Mouse (Mus musculus) heart, adult 2 months (tissue): ENCODE measurements around the gene Nedd1. TPM values are rescaled to one million over a fixed set of nuclear protein-coding genes. Genes with fewer than 3 reads are reported as not detected.
A peak's percentile ranks its signal among the peaks of the same experiment; 100 is the strongest.

Source experiments
- DNase-seq, 2 experiments: peaks; one replicate each; pipeline ENCODE4 v3.0.0; 2021
- H3K27ac ChIP-seq: fragments of 200-600 bp; 2 replicates; pipeline ENCODE4 v1.8.1; 2022
- H3K27me3 ChIP-seq: fragments of 200-500 bp; 2 replicates; pipeline ENCODE4 v1.6.1; 2012; ENCODE audit warnings: mild to moderate bottlenecking, low read length, inconsistent platforms, mixed read lengths; ENCODE audit not compliant: control insufficient read depth, insufficient read depth
- H3K36me3 ChIP-seq: fragments of 200-500 bp; 2 replicates; pipeline ENCODE4 v1.6.1; 2012; ENCODE audit warnings: low read length, inconsistent platforms; ENCODE audit not compliant: control insufficient read depth, insufficient read depth
- H3K4me1 ChIP-seq: fragments of 200-500 bp; 2 replicates; pipeline ENCODE4 v1.6.1; 2011; ENCODE audit warnings: low read length; ENCODE audit not compliant: control insufficient read depth, insufficient read depth
- H3K4me3 ChIP-seq: fragments of 200-600 bp; 2 replicates; pipeline ENCODE4 v1.8.1; 2022
- H3K79me2 ChIP-seq: fragments of 200-500 bp; replicated peaks from 2 replicates; pipeline ENCODE4 v1.6.1; 2012; ENCODE audit warnings: mild to moderate bottlenecking, inconsistent platforms, low read length, moderate library complexity, mixed read lengths; ENCODE audit not compliant: control insufficient read depth, insufficient read depth
- H3K9ac ChIP-seq: fragments of 200-500 bp; 2 replicates; pipeline ENCODE4 v1.6.1; 2012; ENCODE audit warnings: low read depth, mild to moderate bottlenecking, control low read depth, inconsistent platforms, low read length, mixed read lengths
- CTCF ChIP-seq: fragments of 200-600 bp; IDR thresholded peaks from 2 replicates; pipeline ENCODE4 v1.8.1; 2022; ENCODE audit warnings: antibody characterized with exemption, mild to moderate bottlenecking, moderate library complexity
- EP300 ChIP-seq: fragments of 200-500 bp; IDR thresholded peaks from 2 replicates; pipeline ENCODE4 v1.6.1; 2011; ENCODE audit warnings: low read depth, low read length, control low read depth; ENCODE audit not compliant: insufficient read depth
- POLR2A ChIP-seq: fragments of 200-500 bp; IDR thresholded peaks from 2 replicates; pipeline ENCODE4 v1.6.1; 2011; ENCODE audit warnings: mild to moderate bottlenecking, low read depth, low read length, control low read depth; ENCODE audit not compliant: insufficient read depth
- WGBS: fragments of 180-500 bp; shearing (Covaris S2); methylation state at CpG from one replicate; pipeline ENCODE4 v1.1.7; 2018; 5-methylcytosine and 5-hydroxymethylcytosine counted together
- intact Hi-C: fragments of 180-260 bp; cut with DNase I; formaldehyde crosslinking; loops from one replicate; pipeline ENCODE4 v1.15.1; 2025
- long read RNA-seq: library from polyadenylated mRNA; stranded (forward); transcript quantifications from one replicate; pipeline ENCODE4 v2.0.0, GENCODE M21; 2021
- polyA plus RNA-seq: library from polyadenylated mRNA; depleted of rRNA; stranded (reverse); fragments of >200 nt; gene quantifications from 2 replicates; pipeline ENCODE4 v1.2.3, GENCODE M21; 2012; rRNA removed
- total RNA-seq, 2 experiments: library from RNA; stranded (reverse); gene quantifications; 2 replicates each; pipeline ENCODE4 v1.2.3; 2021

Nedd1 gene
- total RNA-seq, result 10 to 100 TPM; 23.2 to 28.4 TPM
- polyA plus RNA-seq, result 8.6 and 26.6 TPM in 2 replicates
- long read RNA-seq, transcript Nedd1-201 (15 exons, 3,534 nt), result major isoform, 41 of 44 reads
- long read RNA-seq, partial matches to known transcripts, result 1 of 44 reads
- long read RNA-seq, other reads (novel, unspliced or antisense), result 2 of 44 reads

DNA sequence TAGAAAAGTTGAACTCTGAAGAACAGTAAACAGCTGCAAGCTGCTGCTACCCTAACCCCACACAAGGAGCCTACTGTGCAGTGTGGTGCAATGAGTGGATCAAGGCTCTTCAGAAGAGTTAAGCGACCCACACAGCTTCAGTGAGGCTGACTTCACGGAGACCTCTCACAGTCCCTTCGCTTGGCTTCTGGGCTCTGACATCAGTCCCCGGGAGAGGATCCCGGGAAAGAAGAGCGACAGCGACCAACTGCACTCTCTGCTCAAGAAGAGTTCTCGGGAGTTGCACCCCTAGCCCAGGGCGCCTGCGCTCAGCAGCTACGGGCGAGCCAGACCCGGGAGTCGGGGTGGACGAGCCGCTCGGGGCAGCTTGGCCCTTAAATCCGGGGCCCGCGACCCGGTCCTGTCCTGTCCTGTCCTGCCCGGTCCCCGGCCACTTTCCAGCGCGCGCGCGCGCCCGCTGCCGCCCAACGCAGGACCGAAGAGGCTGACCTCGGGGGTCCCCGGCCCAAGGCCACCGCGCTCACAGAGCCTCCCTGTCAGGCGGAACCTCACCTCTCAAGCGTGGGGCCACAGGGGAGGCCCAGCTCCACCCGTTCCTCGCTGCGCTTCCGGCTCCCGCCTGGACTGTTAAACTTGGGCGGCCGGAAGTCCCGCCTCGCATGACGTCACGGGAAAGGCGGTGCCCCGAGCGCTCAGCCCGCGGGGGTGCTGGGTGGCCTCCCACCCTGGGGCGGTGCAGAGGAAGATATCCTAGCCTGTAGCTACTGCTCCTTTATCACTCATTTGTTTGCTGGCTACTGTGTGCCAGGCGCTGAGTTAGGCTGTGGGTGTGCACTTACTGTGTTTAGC lies at the start of gene Nedd1:
Nedd1 (minus strand) TSS at position 650 of the 849 bp plus-strand sequence.
- Histone ChIP-seq H3K4me3 (peak within 1 kb of the TSS; percentile 91), H3K9ac (peak within 1 kb of the TSS; percentile 86), H3K4me1 (no peaks in the 10 kb centered on the region; the same call in none of the 2 replicates), H3K36me3 (peaks cover 4% of the 10 kb centered on the region; the same call in 1 of the 2 replicates), H3K27me3 (no peaks in the 10 kb centered on the region), H3K27ac (peak within 1 kb of the TSS; percentile 69), H3K79me2 (no peaks in the 10 kb centered on the region)
- intact Hi-C loops, result no loop called here
- TF ChIP-seq POLR2A (peak; percentile 82), CTCF (no peak), EP300 (0 out of 2 replicates have a peak, but pooled peaks have one; percentile 49)
- WGBS, result 1% methylated on average over 56 of the region's 57 CpGs
- DNase-seq, result peak; percentile 96 to 98

DNA sequence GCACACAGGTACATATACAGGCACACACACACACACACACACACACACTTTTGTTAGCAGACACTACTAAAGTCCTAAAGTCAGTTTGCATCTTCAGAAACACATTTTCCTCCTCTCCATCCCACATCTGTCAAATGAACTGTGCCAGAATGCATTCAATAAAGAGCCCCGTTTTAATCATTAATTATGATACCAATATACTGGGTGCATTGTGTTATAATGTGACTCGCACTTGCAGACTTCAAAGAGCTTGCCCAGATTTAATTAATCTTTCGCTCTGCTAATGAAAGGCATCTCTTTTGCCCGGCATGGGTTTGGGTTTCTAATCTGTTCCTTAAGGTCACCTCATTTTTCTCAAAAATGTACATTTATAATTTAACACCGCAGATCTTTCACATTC lies 32.1 kb upstream of the Nedd1 start:
- no peak overlapping the region for H3K27ac ChIP-seq
- WGBS, result 85% methylated on average over 5 of the region's 5 CpGs
- TF ChIP-seq CTCF, result no peak
- TF ChIP-seq EP300, result no peak
- no peak for TF ChIP-seq POLR2A
- no peaks in the 10 kb centered on the region for H3K79me2 ChIP-seq
- DNase-seq, result no peak
- intact Hi-C loops, result no loop called here
- no peaks in the 10 kb centered on the region for H3K4me1 ChIP-seq
- no peak overlapping the region for H3K9ac ChIP-seq
- no peaks in the 10 kb centered on the region for H3K36me3 ChIP-seq
- no peaks in the 10 kb centered on the region for H3K27me3 ChIP-seq
- H3K4me3 ChIP-seq, result no peak overlapping the region

GRCm38 (mm10) chr10:92730339-92730738 lies 8.1 kb upstream of the Nedd1 start:
- H3K79me2 ChIP-seq, result no peaks in the 10 kb centered on the region
- 59% methylated on average over 3 of the region's 3 CpGs for WGBS
- intact Hi-C loops, result no loop called here
- no peaks in the 10 kb centered on the region for H3K4me1 ChIP-seq
- no peaks in the 10 kb centered on the region for H3K27me3 ChIP-seq
- H3K9ac ChIP-seq, result no peak overlapping the region
- no peak overlapping the region for H3K27ac ChIP-seq
- H3K4me3 ChIP-seq, result no peak overlapping the region
- H3K36me3 ChIP-seq, result no peaks in the 10 kb centered on the region
- DNase-seq, result no peak
- TF ChIP-seq CTCF (no peak), EP300 (no peak), POLR2A (no peak)

GRCm38 (mm10) chr10:92728723-92729122 lies 6.5 kb upstream of the Nedd1 start:
- Histone ChIP-seq H3K4me1 (no peaks in the 10 kb centered on the region), H3K4me3 (no peak overlapping the region), H3K9ac (no peak overlapping the region), H3K27ac (no peak overlapping the region), H3K27me3 (no peaks in the 10 kb centered on the region), H3K79me2 (no peaks in the 10 kb centered on the region), H3K36me3 (no peaks in the 10 kb centered on the region)
- TF ChIP-seq EP300, result no peak
- no peak for TF ChIP-seq CTCF
- no peak for TF ChIP-seq POLR2A
- intact Hi-C loops, result no loop called here
- no peak for DNase-seq
- 50% methylated on average over 3 of the region's 3 CpGs for WGBS

DNA sequence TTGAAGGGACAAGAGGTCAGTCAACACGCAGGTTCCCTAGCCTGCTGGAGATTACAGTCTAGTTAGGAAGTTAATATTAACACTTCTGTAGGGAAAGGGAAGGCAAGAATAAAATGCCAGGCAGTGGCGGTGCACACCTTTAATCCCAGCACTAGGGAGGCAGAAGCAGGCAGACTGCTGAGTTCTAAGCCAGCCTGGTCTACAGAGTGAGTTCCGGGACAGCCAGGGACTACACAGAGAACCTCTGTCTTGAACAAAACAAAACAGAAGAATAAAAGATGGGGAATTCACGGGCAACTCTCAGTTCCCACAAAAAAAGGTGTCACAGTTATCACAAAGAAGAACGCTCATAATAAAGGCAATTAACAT lies 384 bp upstream of the Nedd1 start:
- DNase-seq, result no peak
- peak overlapping the region; percentile 37; the same call in 1 of the 2 replicates for H3K9ac ChIP-seq
- TF ChIP-seq POLR2A, result no peak
- TF ChIP-seq CTCF, result no peak
- no peak for TF ChIP-seq EP300
- WGBS, result 38% methylated on average over 5 of the region's 5 CpGs
- peak overlapping the region; percentile 91 for H3K4me3 ChIP-seq
- intact Hi-C loops, result no loop called here
- peaks cover 2% of the 10 kb centered on the region; the same call in 1 of the 2 replicates for H3K36me3 ChIP-seq
- H3K4me1 ChIP-seq, result no peaks in the 10 kb centered on the region; the same call in none of the 2 replicates
- H3K27ac ChIP-seq, result peak overlapping the region; percentile 69
- H3K79me2 ChIP-seq, result no peaks in the 10 kb centered on the region
- no peaks in the 10 kb centered on the region for H3K27me3 ChIP-seq

DNA sequence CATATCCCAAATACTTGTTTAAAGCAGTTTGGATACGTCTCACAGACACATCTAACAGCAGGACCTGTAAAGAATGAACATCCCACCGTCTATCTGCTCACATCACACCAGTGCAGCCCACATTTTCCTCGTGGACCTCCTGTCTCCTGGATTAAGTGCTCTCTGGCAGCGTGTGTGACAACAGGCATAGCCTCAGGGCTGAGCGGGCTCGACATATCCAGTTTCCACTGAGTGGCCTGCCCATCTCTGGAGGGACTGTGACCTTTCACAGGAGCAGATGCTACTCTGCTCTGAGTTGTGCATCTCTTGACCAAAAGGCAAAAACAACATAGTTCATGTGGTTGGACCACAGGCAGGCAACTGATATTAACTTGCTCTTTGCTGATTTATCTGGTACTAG lies 23.2 kb downstream of the Nedd1 start:
- intact Hi-C loops, result no loop called here
- no peak overlapping the region for H3K9ac ChIP-seq
- 80% methylated on average over 6 of the region's 6 CpGs for WGBS
- TF ChIP-seq CTCF (no peak), POLR2A (no peak), EP300 (no peak)
- H3K79me2 ChIP-seq, result no peaks in the 10 kb centered on the region
- no peak overlapping the region for H3K27ac ChIP-seq
- no peak overlapping the region for H3K4me3 ChIP-seq
- no peaks in the 10 kb centered on the region for H3K27me3 ChIP-seq
- DNase-seq, result no peak
- peaks cover 3% of the 10 kb centered on the region; the same call in 1 of the 2 replicates for H3K36me3 ChIP-seq
- H3K4me1 ChIP-seq, result no peaks in the 10 kb centered on the region
